Mouse (Mus musculus) lung, adult 10 weeks (tissue): Measurements from ENCODE around the gene Gm20671. TPM values are rescaled to one million over a fixed set of nuclear protein-coding genes. Genes with fewer than 3 reads are reported as not detected.

Source experiments
- polyA plus RNA-seq: library from polyadenylated mRNA; stranded (reverse); fragments of 350-450 nt; fragmentation: Illumina TruSeq; extraction: RNeasy Lipid Tissue Mini Kit (QIAGEN cat#74804); gene quantifications from one replicate; pipeline ENCODE4 v1.2.3, GENCODE M21; 2014; ENCODE audit warnings: low read depth, low replicate concordance; ENCODE audit not compliant: insufficient read depth

Gm20671 gene
- not detected for polyA plus RNA-seq

DNA sequence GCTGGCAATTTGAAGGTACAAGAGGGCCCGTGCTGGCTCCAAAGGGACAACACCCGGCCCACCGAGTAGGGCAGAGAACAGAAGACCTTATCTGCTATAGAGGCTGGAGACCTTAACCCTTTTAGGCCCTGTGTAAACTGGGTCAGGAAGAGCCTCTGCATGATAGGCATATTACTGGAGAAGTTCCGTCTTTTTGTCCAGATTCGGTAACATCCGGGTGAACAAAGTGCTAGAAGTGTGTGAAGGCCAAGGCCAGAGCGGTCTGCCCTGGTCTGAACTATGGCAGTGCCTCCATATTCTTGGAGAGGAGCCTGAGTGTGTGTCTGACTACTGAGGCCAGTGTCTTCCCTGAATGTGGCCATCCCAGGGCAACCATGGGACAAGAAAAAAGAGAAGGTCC, at the start of gene Gm20671:
Gene Gm20671, minus strand, starts transcription at position 101 of the 400 bp plus-strand sequence.

GRCm38 (mm10) chr5:32863253-32864228, 36.6 kb upstream of the Gm20671 start, which contains the start of gene Depdc5:
Gene Depdc5 (plus strand): TSS chr5:32863701.

GRCm38 (mm10) chr5:32853731-32854507, 27.0 kb upstream of the Gm20671 start, which contains the start of gene Prr14l:
Gene Prr14l (minus strand): TSS chr5:32854256.

GRCm38 (mm10) chr5:32785313-32785915, 41.5 kb downstream of the Gm20671 start, which contains the start of gene Pisd:
Gene Pisd (minus strand): TSS chr5:32785646.

Other genes with a start within 250 kb of the Gm20671 start
- 12.1 TPM for gene Yes1, start 215.9 kb downstream of the Gm20671 start, polyA plus RNA-seq
- gene Pisd, start 41.5 kb downstream of the Gm20671 start, polyA plus RNA-seq, result 37.5 TPM
- 2.2 TPM for gene Prr14l, start 27.1 kb upstream of the Gm20671 start, polyA plus RNA-seq
- gene Depdc5, start 36.6 kb upstream of the Gm20671 start, polyA plus RNA-seq, result 5.8 TPM
- gene Ywhah, start 191.7 kb upstream of the Gm20671 start, polyA plus RNA-seq, result 152 TPM